8 mouse cellular contexts compared by ENCODE assay signal in the genomic region with DNA sequence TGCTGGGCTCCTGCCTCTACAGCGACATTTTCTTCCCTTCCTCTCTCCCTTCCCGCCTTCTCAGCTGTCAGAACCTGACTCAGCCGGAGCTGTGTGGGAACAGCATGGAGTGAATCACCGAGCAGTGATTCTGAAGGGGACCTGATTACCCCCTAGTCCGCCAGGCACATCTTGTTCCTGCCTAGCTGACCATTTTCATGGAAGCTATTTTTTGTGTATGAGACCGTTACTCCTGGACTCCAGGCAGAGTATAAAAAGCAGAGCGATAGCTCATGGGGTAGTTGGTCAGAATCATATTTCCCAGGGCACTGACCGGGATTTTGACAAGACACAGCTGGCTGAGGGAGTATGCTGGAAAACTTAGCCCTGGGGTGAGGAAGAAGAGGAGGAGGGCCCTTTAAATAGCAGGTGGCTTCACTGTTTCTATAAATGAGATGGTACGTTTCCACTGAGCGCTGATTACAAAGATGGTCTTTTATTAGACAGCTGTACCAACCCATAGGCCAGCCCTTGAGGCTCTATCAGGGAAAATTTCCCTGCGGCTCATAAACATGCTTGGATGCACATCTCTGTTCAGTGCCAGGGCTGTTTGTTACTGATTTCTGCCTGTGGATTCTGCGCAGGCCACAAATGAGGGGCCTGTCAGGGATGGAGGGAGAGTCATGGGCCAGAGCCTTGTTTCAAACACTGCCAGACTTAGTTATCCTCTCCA.
DNase-seq lines count a peak whose midpoint lies in the region; ATAC-seq lines count a peak whose summit lies in the region.

No protein-coding gene starts in this region.

- 0 out of 2 replicates have a peak, but pooled peaks cover 6% of the 10 kb centered on the region for H3K4me1 ChIP-seq in hindbrain, embryonic 15.5 days (replicated peaks)
- H3K4me1 ChIP-seq in hindbrain, embryonic 13.5 days (replicated peaks) = 0 out of 2 replicates have a peak, but pooled peaks cover 7% of the 10 kb centered on the region

- no peak overlapping the region for H3K9ac ChIP-seq in hindbrain, embryonic 15.5 days
- no peak overlapping the region for H3K9ac ChIP-seq in hindbrain, embryonic 13.5 days

- no peak overlapping the region for H3K4me2 ChIP-seq in hindbrain, embryonic 15.5 days
- no peak overlapping the region for H3K4me2 ChIP-seq in hindbrain, embryonic 13.5 days

- peak; percentile 88 for DNase-seq in right cerebral cortex, adult 18-20 months
- DNase-seq in right cerebral cortex, postnatal 4 days = no peak
- peak; percentile 36 to 38 for DNase-seq in heart, postnatal 10 days
- peak; percentile 85 for DNase-seq in skeletal muscle tissue, adult 2 months (ENCODE audit: low read depth, low spot score)
- DNase-seq in lung, postnatal 14 days = no peak
- no peak for DNase-seq in spleen, postnatal 36 days (ENCODE audit: low spot score in 2 of 2)

- peak overlapping the region; percentile 13; the same call in 1 of the 2 replicates for H3K27ac ChIP-seq in hindbrain, embryonic 15.5 days (replicated peaks)
- no peak overlapping the region for H3K27ac ChIP-seq in hindbrain, embryonic 13.5 days

- no peaks in the 10 kb centered on the region for H3K9me3 ChIP-seq in hindbrain, embryonic 15.5 days
- no peaks in the 10 kb centered on the region for H3K9me3 ChIP-seq in hindbrain, embryonic 13.5 days

- 63% methylated on average over 12 of the region's 12 CpGs for WGBS in hindbrain, embryonic 15.5 days
- WGBS in hindbrain, embryonic 13.5 days = 73% methylated on average over 12 of the region's 12 CpGs

- intact Hi-C loops in heart, postnatal 10 days (cut with DNase I) = no loop called here

- no peaks in the 10 kb centered on the region for H3K36me3 ChIP-seq in hindbrain, embryonic 15.5 days
- H3K36me3 ChIP-seq in hindbrain, embryonic 13.5 days = no peaks in the 10 kb centered on the region

- peak; percentile 67; the same call in 1 of the 2 replicates for ATAC-seq in hindbrain, embryonic 15.5 days (ENCODE audit: low FRiP score, low read depth)
- no peak for ATAC-seq in hindbrain, embryonic 13.5 days (ENCODE audit: low FRiP score)

- H3K27me3 ChIP-seq in hindbrain, embryonic 15.5 days = no peaks in the 10 kb centered on the region
- H3K27me3 ChIP-seq in hindbrain, embryonic 13.5 days = no peaks in the 10 kb centered on the region

- H3K4me3 ChIP-seq in hindbrain, embryonic 15.5 days = no peak overlapping the region
- no peak overlapping the region for H3K4me3 ChIP-seq in hindbrain, embryonic 13.5 days

Comparison
In these comparisons a context has a peak if more than half of its experiments do, and no peak if none do; other contexts are left out.
1. DNase-seq: peak in right cerebral cortex, adult 18-20 months (single experiment), heart, postnatal 10 days (2 of 2) and skeletal muscle tissue, adult 2 months (single experiment); none in right cerebral cortex, postnatal 4 days (single experiment), lung, postnatal 14 days (single experiment) and spleen, postnatal 36 days (0 of 2).